Mouse (Mus musculus) adrenal gland, postnatal 25 days (tissue): ENCODE data around the gene Dhps. TPM values are rescaled to one million over a fixed set of nuclear protein-coding genes. Genes with fewer than 3 reads are reported as not detected.
A peak's percentile ranks its signal among the peaks of the same experiment; 100 is the strongest.
"Not testable (repeated sequence)": the region's sequence is repeated elsewhere in the genome, so short reads cannot be mapped to it uniquely, and the experiment has no call there.

Experiments used
- DNase-seq: peaks from one replicate; pipeline ENCODE4 v3.0.0; 2021; ENCODE audit warnings: mixed read lengths
- microRNA-seq, 2 experiments: library from miRNA; unstranded; fragments of <30 nt; microRNA quantifications; one replicate each; pipeline ENCODE4 v1.2.0; 2021
- total RNA-seq: library from RNA; stranded (reverse); gene quantifications from 2 replicates; pipeline ENCODE4 v1.2.3, GENCODE M21; 2021

Dhps gene
- total RNA-seq, 1 experiment from 2014 or later, result 36.9 TPM

DNA sequence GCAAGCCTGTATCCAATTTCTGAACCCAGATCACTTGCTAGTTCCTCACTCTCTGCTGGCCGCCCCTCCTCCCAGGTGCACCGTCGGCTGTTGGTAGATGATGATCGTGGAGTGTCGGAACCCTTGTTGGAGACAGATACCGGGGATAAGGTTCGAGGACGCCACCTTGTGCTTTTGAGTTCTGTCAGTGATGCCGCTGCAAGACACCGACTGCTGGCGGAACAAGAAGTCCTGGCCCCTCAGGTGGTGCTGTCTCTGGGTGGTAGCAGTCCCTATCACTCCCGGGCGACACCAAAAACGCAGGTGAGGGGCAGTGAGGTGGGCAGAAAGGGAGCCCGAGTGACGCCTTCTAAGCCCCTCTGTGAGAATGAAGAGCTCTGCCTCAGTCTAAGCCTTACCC is 24.6 kb downstream of the Dhps start:
- DNase-seq, result no peak

DNA sequence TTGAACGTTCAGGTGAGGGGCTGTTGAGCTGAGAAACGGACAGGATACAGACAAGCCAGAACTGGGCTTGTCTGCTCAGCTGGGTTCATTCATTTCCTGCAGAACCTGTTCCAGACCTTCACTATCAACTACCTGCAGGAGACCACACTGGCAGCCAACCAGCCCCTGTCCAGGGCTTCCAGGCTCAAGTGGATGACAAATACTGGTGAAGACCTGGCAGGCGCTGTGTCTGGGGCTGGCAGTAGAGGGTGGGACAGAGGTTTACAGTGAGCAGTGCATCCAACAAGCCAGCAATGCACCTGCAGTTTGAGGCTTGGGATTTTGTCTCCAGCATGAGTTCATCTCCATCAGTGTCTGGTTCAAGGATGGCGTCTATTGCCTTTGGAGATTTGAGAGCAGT is 25.3 kb downstream of the Dhps start:
- no peak for DNase-seq

DNA sequence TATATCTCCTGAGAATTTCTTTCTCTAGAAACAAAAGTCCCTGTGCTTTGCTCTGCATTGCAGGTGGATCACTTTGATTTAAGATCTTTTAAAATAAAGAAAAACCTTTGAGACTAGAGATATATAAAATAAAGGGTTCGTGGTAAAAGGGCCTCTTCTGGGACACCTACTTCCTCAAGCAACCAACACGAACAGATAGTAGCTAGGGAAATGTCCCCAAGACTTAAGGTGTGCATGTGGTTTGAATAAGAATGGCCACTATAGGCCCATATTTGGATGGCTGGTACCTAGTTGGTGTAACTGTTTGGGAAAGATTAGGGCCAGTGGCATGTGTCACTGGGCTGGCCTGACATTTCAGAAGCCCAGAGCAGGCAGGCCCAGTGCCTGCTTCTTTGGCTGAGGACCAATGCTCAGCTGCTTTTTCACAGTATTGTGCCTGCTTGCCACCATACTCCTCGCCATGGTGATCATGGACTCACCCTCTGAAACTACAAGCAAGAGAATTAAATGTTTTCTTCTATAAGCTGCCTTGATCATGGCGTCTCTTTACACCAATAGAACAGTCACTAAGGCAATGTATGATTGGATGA is 28.6 kb downstream of the Dhps start:
- no peak for DNase-seq

DNA sequence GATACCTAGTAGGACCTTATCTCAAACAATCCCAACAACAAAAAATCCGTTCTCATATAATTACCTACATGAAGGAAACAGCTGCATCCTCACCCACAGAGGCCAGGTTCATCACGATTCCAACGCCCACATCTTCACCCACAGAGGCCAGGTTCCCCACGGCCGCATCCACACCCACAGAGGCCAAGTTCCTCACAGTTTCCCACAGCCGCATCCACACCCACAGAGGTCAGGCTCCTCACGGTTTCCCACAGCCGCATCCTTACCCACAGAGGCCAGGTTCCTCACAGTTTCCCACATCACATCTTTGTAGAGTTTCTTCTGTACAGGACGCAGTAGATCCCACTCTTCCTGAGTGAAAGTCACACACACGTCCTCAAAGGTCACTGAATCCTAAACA is 41.7 kb downstream of the Dhps start:
- DNase-seq, result no peak

DNA sequence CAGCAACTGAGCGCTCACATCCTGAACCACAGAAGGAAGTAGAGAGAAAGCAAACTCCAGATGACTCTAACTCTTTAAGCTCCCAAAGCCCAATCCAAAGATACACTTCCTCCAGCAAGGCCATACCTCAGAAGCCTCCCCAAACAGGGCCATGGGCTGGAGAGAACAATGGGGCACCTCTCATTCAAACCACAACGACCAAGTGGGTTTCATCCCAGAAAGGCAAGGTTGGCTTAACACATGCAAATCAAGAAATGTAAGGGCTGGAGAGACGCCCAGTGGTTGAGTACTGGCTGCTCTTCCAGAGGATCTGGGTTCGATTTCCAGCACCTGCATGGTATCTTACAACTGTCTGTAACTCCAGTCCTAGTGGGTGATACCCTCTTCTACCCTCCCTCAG is 43.9 kb downstream of the Dhps start:
- no peak for DNase-seq

DNA sequence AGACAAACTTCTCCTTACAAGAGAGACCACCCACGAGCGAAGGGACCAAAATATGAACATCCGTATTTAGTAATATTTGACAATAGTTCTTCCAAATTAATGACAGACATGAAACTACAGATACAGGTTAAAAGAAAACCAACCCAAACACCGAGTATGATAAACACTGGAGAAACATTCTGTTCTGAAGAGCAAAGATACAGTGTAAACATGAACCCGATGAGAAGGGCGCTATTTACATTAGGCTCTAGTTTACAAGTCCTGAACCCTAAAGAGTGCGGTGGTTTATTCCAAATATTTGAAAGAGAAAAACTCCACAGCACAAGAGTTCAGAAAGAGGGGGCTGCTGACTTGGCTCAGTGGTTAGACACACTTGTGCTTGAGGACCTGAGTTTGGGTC is 45.4 kb downstream of the Dhps start:
- no peak for DNase-seq

DNA sequence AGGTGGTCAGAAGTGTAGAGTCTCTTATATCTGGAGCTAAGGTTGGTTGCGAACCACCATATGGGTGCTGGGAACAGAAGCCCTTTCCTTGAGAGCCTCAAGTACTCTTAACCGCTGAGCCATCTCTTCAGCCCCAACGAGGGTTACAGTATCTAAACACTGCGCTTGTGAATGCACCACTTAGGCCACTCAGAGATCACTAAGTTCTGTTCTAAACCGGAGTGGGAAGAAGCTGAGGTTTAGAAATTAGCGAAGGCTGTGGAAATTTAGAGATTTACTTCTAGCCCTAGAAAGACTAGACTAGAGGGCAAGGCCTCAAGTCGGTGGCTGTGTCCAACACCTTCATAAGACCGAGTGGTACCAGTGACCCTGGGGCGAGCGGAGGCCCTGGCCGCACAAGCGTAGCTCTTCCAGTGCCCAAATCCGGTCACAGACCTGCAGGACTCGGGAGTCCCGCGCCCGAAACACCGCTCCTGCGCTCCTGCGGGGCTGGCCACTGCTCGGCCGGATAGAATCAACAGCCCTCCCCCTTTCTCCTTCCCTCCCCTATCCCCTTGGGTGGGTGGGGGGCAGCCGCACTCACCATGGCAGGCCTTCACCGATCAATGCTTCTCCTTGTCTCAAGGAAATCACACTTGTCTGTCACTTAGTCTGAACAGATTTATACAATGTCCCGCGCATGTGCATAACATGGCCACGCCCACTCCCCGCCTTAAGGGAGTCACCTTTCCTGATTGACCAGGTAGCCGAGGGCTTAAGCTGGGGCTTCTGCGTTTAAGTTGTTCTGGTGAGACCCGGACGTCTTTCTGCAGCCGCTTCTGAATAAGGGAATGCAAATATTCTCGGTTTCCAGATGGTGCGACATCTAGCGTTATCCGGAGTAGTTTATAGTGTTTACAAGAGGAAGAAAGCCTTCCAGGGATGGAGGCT is 47.8 kb downstream of the Dhps start:
- peak; percentile 79 for DNase-seq

DNA sequence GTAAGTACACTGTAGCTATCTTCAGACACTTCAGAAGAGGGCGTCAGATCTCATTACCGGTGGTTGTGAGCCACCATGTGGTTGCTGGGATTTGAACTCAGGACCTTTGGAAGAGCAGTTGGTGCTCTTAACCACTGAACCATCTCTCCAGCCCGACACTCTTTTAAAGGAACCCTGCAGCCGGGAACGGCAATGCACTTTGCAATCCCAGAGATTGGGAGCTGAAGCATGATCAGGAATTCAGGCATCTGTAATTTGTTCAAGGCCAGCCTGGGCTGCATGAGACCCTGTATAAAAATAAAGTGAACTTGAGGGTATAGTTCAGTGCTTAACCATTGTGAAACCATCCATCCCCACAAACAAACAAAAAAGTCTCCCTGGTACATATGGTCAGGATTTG is 48.7 kb downstream of the Dhps start:
- DNase-seq, result not testable (repeated sequence)

DNA sequence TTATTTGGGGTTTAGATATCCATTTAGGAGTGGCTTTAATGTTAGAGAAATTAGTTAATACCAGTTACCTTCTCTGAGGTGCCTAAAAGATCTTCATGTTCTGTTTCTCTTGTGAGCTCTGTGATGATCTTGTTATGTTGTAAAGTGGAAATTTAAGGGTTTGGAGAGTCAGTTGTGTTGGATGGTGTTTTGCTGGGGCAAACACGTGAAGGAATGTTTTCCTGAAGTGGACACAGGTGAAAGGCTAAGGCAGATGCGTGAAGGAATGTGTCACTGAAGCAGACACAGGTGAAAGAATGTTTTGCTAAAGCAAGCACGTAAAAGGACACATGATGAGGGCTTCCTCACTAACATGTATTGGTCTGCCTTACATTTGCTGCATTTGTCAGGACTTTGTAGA is 51.4 kb downstream of the Dhps start, which contains the start of gene Zfp791:
Zfp791 (minus strand) TSS at position 101 of the 400 bp plus-strand sequence.
- DNase-seq, result no peak

DNA sequence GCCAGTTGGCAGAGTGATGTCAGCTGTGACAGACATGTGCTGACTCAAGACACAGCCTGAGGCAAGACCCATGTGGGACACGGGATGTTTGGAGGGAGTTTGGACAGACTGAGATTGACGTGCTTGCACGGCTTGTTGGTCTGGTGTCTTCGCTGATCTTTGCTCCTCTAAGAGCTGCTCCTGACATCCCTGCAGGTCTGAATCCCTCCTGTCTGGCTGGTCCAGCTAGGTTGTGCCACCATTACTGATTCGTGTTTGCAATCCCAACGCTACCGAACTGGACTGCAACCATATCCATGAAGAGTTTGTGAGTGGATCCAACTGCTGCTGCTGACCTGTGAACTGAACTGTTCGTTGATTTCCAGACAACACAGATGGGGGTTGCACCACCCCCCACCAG is 52.1 kb downstream of the Dhps start:
- no peak for DNase-seq

Small RNAs within 50 kb of the gene (microRNA-seq; reads per million reads assigned to microRNA genes)
- 0.34 to 2.1 reads per million in 2 experiments for gene Gm23388
- 0.71 to 1.0 reads per million in 2 experiments for gene Mir7070

Other genes with a start within 250 kb of the Dhps start
- gene Dand5, start 248.9 kb upstream of the Dhps start, total RNA-seq, result 11.2 and 11.6 TPM in 2 replicates
- gene Gadd45gip1, start 240.2 kb upstream of the Dhps start, total RNA-seq, result 55.1 and 59.9 TPM in 2 replicates
- 116 and 120 TPM in 2 replicates for gene Rad23a, start 231.1 kb upstream of the Dhps start, total RNA-seq
- gene Calr, start 224.8 kb upstream of the Dhps start, total RNA-seq, result 489 and 566 TPM in 2 replicates
- 62.3 and 67.2 TPM in 2 replicates for gene Farsa, start 214.8 kb upstream of the Dhps start, total RNA-seq
- gene Syce2, start 199.6 kb upstream of the Dhps start, total RNA-seq, result 10.6 and 13.9 TPM in 2 replicates
- gene Gcdh, start 177.8 kb upstream of the Dhps start, total RNA-seq, result 47.7 and 59.5 TPM in 2 replicates
- gene Klf1, start 169.8 kb upstream of the Dhps start, total RNA-seq, result 0.27 TPM in 1 of 2 replicates, not detected in the other
- gene Dnase2a, start 163.2 kb upstream of the Dhps start, total RNA-seq, result 13.6 and 14.6 TPM in 2 replicates
- gene Mast1, start 134.4 kb upstream of the Dhps start, total RNA-seq, result 1.3 and 3.0 TPM in 2 replicates
- not detected in 2 replicates for gene Rtbdn, start 124.8 kb upstream of the Dhps start, total RNA-seq
- 4.4 TPM in 1 of 2 replicates, not detected in the other for gene Gm49661, start 102.3 kb upstream of the Dhps start, total RNA-seq
- 496 and 624 TPM in 2 replicates for gene Prdx2, start 102.2 kb upstream of the Dhps start, total RNA-seq
- gene Rnaseh2a, start 102.0 kb upstream of the Dhps start, total RNA-seq, result 101 and 159 TPM in 2 replicates
- gene Junb, start 93.0 kb upstream of the Dhps start, total RNA-seq, result 32.8 and 33.2 TPM in 2 replicates
- gene Hook2, start 81.2 kb upstream of the Dhps start, total RNA-seq, result 7.7 and 10.8 TPM in 2 replicates
- not detected in 2 replicates for gene Best2, start 57.2 kb upstream of the Dhps start, total RNA-seq
- 95.0 and 105 TPM in 2 replicates for gene Asna1, start 46.5 kb upstream of the Dhps start, total RNA-seq
- gene Trir, start 44.9 kb upstream of the Dhps start, total RNA-seq, result 152 and 164 TPM in 2 replicates
- gene Tnpo2, start 34.8 kb upstream of the Dhps start, total RNA-seq, result 71.1 and 78.3 TPM in 2 replicates
- gene Fbxw9, start 11.7 kb upstream of the Dhps start, total RNA-seq, result 17.7 and 21.7 TPM in 2 replicates
- gene Gm5741, start 3.8 kb upstream of the Dhps start, total RNA-seq, result not detected in 2 replicates
- gene Wdr83os, start 9.0 kb downstream of the Dhps start, total RNA-seq, result 86.5 and 108 TPM in 2 replicates
- 22.7 and 29.2 TPM in 2 replicates for gene Wdr83, start 9.5 kb downstream of the Dhps start, total RNA-seq
- 54.3 and 58.5 TPM in 2 replicates for gene Man2b1, start 11.5 kb downstream of the Dhps start, total RNA-seq
- gene Zfp791, start 51.3 kb downstream of the Dhps start, total RNA-seq, result 1.5 and 2.4 TPM in 2 replicates
- not detected in 2 replicates for gene Cks1brt, start 80.2 kb downstream of the Dhps start, total RNA-seq
- gene Olfr371, start 154.2 kb downstream of the Dhps start, total RNA-seq, result not detected in 2 replicates
- 20.9 and 23.6 TPM in 2 replicates for gene Orc6, start 227.9 kb downstream of the Dhps start, total RNA-seq
- 98.9 and 99.7 TPM in 2 replicates for gene Vps35, start 228.0 kb downstream of the Dhps start, total RNA-seq